19 mouse cellular contexts compared by ENCODE assay signal in the genomic region with DNA sequence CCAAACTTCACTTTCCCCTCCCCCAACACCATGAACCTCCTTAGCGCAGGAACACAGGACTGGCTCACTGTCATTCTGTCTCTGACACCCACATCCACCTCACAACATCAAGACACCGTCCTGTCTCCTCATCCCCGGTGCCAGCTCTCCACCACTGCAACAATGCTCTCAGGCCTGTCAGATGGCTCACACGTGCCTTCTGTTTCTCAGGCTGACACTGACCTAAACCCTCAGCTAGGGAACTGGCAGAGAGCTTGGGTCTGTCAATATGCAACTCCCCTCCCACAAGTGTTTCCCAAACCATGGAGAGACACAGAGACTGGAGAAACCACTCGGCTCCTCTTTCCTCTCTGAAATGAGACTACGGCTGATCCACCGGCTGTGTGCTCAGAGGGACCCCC. TPM values are rescaled to one million over a fixed set of nuclear protein-coding genes. Genes with fewer than 3 reads are reported as not detected.
DNase-seq lines count a peak whose midpoint lies in the region; ATAC-seq and TF ChIP-seq lines count a peak whose summit lies in the region.
"Had no signal": no experiment of that assay in that cellular context is flagged by ENCODE, and none has a peak within 500 bp of the region (broad histone marks: within the 10 kb centered on the region; RNA-seq: fewer than 3 reads in every experiment).

No protein-coding gene starts in this region.

- DNase-seq in forebrain, embryonic 11.5 days (ENCODE audit: low spot score) = no peak
- no peak for DNase-seq in left cerebral cortex, adult 2 months (ENCODE audit: extremely low spot score in 1 of 2, low spot score in 2 of 2)
- no peak for DNase-seq in left cerebral cortex, adult 11 months (ENCODE audit: low spot score)
- DNase-seq in ovary, adult 18-20 months (ENCODE audit: low spot score) = no peak
- DNase-seq: embryo, embryonic 11 days; kidney, adult 9 months; kidney, postnatal 36 days; thymus, adult 18-20 months had no signal

- no peak for TF ChIP-seq CTCF in left cerebral cortex, adult 2 months (IDR thresholded peaks at IDR 0.05)
- no peak for TF ChIP-seq CTCF in cortical plate, adult 2 months (IDR thresholded peaks at IDR 0.05; ENCODE audit: extremely low read depth, insufficient read depth, low read length)

- intact Hi-C loops in left cerebral cortex, adult 2 months (cut with DNase I) = no loop called here

- WGBS in forebrain, embryonic 15.5 days = 37% methylated on average over 7 of the region's 7 CpGs
- 55% methylated on average over 7 of the region's 7 CpGs for WGBS in forebrain, embryonic 11.5 days
- WGBS in limb, embryonic 15.5 days = 51% methylated on average over 7 of the region's 7 CpGs

- no peak for TF ChIP-seq POLR2A in cortical plate, adult 2 months (IDR thresholded peaks at IDR 0.05; ENCODE audit: extremely low read depth, insufficient read depth, low read length)

- no peak overlapping the region for H3K9ac ChIP-seq in forebrain, embryonic 15.5 days (replicated peaks)
- H3K9ac ChIP-seq in forebrain, embryonic 11.5 days (ENCODE audit: low read length) = no peak overlapping the region
- no peak overlapping the region for H3K9ac ChIP-seq in limb, embryonic 15.5 days
- H3K9ac ChIP-seq: heart, embryonic 13.5 days; liver, embryonic 12.5 days; lung, embryonic 15.5 days; midbrain, embryonic 12.5 days had no signal

- no peak overlapping the region for H3K4me3 ChIP-seq in forebrain, embryonic 15.5 days
- H3K4me3 ChIP-seq in forebrain, embryonic 11.5 days (ENCODE audit: low read depth, low read length) = no peak overlapping the region
- peak overlapping the region; percentile 14; the same call in 1 of the 2 replicates for H3K4me3 ChIP-seq in left cerebral cortex, adult 2 months
- no peak overlapping the region for H3K4me3 ChIP-seq in cortical plate, adult 2 months (ENCODE audit: insufficient read depth, low read length)
- no peak overlapping the region for H3K4me3 ChIP-seq in limb, embryonic 15.5 days
- H3K4me3 ChIP-seq: heart, embryonic 13.5 days; liver, embryonic 12.5 days; lung, embryonic 15.5 days; midbrain, embryonic 12.5 days had no signal

- peak overlapping the region; percentile 46 for H3K27ac ChIP-seq in forebrain, embryonic 15.5 days (replicated peaks)
- H3K27ac ChIP-seq in forebrain, embryonic 11.5 days (ENCODE audit: low read depth, low read length) = no peak overlapping the region
- peak overlapping the region; percentile 88 for H3K27ac ChIP-seq in left cerebral cortex, adult 2 months
- H3K27ac ChIP-seq in cortical plate, adult 2 months (ENCODE audit: insufficient read depth, low read length) = peak overlapping the region; percentile 85
- H3K27ac ChIP-seq in limb, embryonic 15.5 days = 0 out of 2 replicates have a peak overlapping the region, but pooled peaks have one; percentile 35
- H3K27ac ChIP-seq: heart, embryonic 13.5 days; liver, embryonic 12.5 days; lung, embryonic 15.5 days; macrophage; midbrain, embryonic 12.5 days had no signal

- peaks cover 94% of the 10 kb centered on the region for H3K4me1 ChIP-seq in forebrain, embryonic 15.5 days
- peaks cover 9% of the 10 kb centered on the region for H3K4me1 ChIP-seq in forebrain, embryonic 11.5 days (replicated peaks; ENCODE audit: control insufficient read depth, insufficient read depth, low read length)
- peaks cover 25% of the 10 kb centered on the region for H3K4me1 ChIP-seq in cortical plate, adult 2 months (ENCODE audit: control insufficient read depth, insufficient read depth, low read length)
- H3K4me1 ChIP-seq in limb, embryonic 15.5 days = peaks cover 81% of the 10 kb centered on the region
- H3K4me1 ChIP-seq: liver, embryonic 12.5 days had no signal

- ATAC-seq in forebrain, embryonic 15.5 days (replicated peaks) = no peak
- ATAC-seq in forebrain, embryonic 11.5 days (replicated peaks; ENCODE audit: low FRiP score) = no peak
- ATAC-seq in limb, embryonic 15.5 days (ENCODE audit: insufficient number of reproducible peaks, low FRiP score, low TSS enrichment, low read depth) = no peak
- ATAC-seq: CD4-positive, CD25-positive, alpha-beta regulatory T cell, adult 4 months had no signal

- no peaks in the 10 kb centered on the region for H3K9me3 ChIP-seq in forebrain, embryonic 15.5 days
- no peaks in the 10 kb centered on the region for H3K9me3 ChIP-seq in forebrain, embryonic 11.5 days (ENCODE audit: control insufficient read depth, low read length)
- no peaks in the 10 kb centered on the region for H3K9me3 ChIP-seq in limb, embryonic 15.5 days
- H3K9me3 ChIP-seq: G1E; heart, embryonic 13.5 days; liver, embryonic 12.5 days; lung, embryonic 15.5 days; midbrain, embryonic 12.5 days had no signal

- peak overlapping the region; percentile 70 for H3K4me2 ChIP-seq in forebrain, embryonic 15.5 days (replicated peaks)
- no peak overlapping the region for H3K4me2 ChIP-seq in forebrain, embryonic 11.5 days (ENCODE audit: low read depth, low read length, severe bottlenecking)
- H3K4me2 ChIP-seq in limb, embryonic 15.5 days = no peak overlapping the region
- H3K4me2 ChIP-seq: heart, embryonic 13.5 days; liver, embryonic 12.5 days; lung, embryonic 15.5 days; midbrain, embryonic 12.5 days had no signal

- H3K27me3 ChIP-seq in forebrain, embryonic 15.5 days = no peaks in the 10 kb centered on the region
- H3K27me3 ChIP-seq in forebrain, embryonic 11.5 days (ENCODE audit: control insufficient read depth, insufficient read depth, low read length) = peaks cover 29% of the 10 kb centered on the region
- H3K27me3 ChIP-seq in limb, embryonic 15.5 days = no peaks in the 10 kb centered on the region
- H3K27me3 ChIP-seq: lung, embryonic 15.5 days had no signal

- peaks cover 15% of the 10 kb centered on the region; the same call in 1 of the 2 replicates for H3K36me3 ChIP-seq in forebrain, embryonic 15.5 days
- no peaks in the 10 kb centered on the region for H3K36me3 ChIP-seq in forebrain, embryonic 11.5 days (ENCODE audit: control insufficient read depth, insufficient read depth, low read length)
- peaks cover 41% of the 10 kb centered on the region for H3K36me3 ChIP-seq in limb, embryonic 15.5 days
- H3K36me3 ChIP-seq: liver, embryonic 12.5 days; midbrain, embryonic 12.5 days had no signal

RNA-seq across cellular contexts. Expression of gene G430095P16Rik, which starts 37.6 kb away (rescaled TPM):
- polyA plus RNA-seq in forebrain, embryonic 15.5 days (2015; fragmentation: Nextera tagmentation; extraction: Ambion mirVana) = 2.7 TPM in 2 replicates
- 3.0 and 3.1 TPM in 2 replicates for polyA plus RNA-seq in forebrain, embryonic 11.5 days (2014; fragmentation: Nextera tagmentation; extraction: Ambion mirVana)
- total RNA-seq in left cerebral cortex, adult 2 months (2021) = not detected
- polyA plus RNA-seq in cortical plate, adult 2 months (2012; rRNA removed) = 0.30 and 0.42 TPM in 2 replicates
- 3.8 and 5.5 TPM in 2 replicates for polyA plus RNA-seq in limb, embryonic 15.5 days (2015; fragmentation: Nextera tagmentation; extraction: Ambion mirVana)
- total RNA-seq: layer of hippocampus, postnatal 10 days had no signal
- polyA plus RNA-seq: macrophage had no signal

RNA-seq across cellular contexts. Expression of gene Nfix, which starts 39.7 kb away (rescaled TPM):
- polyA plus RNA-seq in forebrain, embryonic 15.5 days (2015; fragmentation: Nextera tagmentation; extraction: Ambion mirVana) = 413 and 445 TPM in 2 replicates
- polyA plus RNA-seq in forebrain, embryonic 11.5 days (2014; fragmentation: Nextera tagmentation; extraction: Ambion mirVana) = 7.7 and 8.9 TPM in 2 replicates
- total RNA-seq in left cerebral cortex, adult 2 months (2021) = 100 to 1,000 TPM; 347 to 350 TPM
- polyA plus RNA-seq in cortical plate, adult 2 months (2012; rRNA removed) = 82.8 and 89.1 TPM in 2 replicates
- polyA plus RNA-seq in limb, embryonic 15.5 days (2015; fragmentation: Nextera tagmentation; extraction: Ambion mirVana) = 87.0 and 100 TPM in 2 replicates

RNA-seq across cellular contexts. Expression of gene Lyl1, which starts 59.1 kb away (rescaled TPM):
- polyA plus RNA-seq in forebrain, embryonic 15.5 days (2015; fragmentation: Nextera tagmentation; extraction: Ambion mirVana) = 2.1 and 2.5 TPM in 2 replicates
- polyA plus RNA-seq in forebrain, embryonic 11.5 days (2014; fragmentation: Nextera tagmentation; extraction: Ambion mirVana) = 5.0 and 5.7 TPM in 2 replicates
- total RNA-seq in left cerebral cortex, adult 2 months (2021) = 1 to 10 TPM; 1.6 to 2.6 TPM
- 3.3 and 3.4 TPM in 2 replicates for polyA plus RNA-seq in cortical plate, adult 2 months (2012; rRNA removed)
- polyA plus RNA-seq in limb, embryonic 15.5 days (2015; fragmentation: Nextera tagmentation; extraction: Ambion mirVana) = 5.6 and 6.0 TPM in 2 replicates
